Mouse (Mus musculus): ENCODE results near the gene Nap1l4. TPM values are rescaled to one million over a fixed set of nuclear protein-coding genes. Genes with fewer than 3 reads are reported as not detected.
A peak's percentile ranks its signal among the peaks of the same experiment; 100 is the strongest.

Nap1l4 gene
- polyA plus RNA-seq, 1 experiment from 2014 or later: 335 TPM

GRCm38 (mm10) chr7:143476702-143477335, 72.1 kb downstream of the Nap1l4 start:
- H3K4me3 ChIP-seq (replicated peaks): no peak overlapping the region
- WGBS: 92% methylated on average over 3 of the region's 3 CpGs
- H3K27ac ChIP-seq: no peak overlapping the region
- H3K9me3 ChIP-seq: no peaks in the 10 kb centered on the region
- ATAC-seq (ENCODE audit: insufficient number of reproducible peaks, insufficient read depth, low FRiP score, low TSS enrichment, low read depth): no peak
- no peak overlapping the region for H3K9ac ChIP-seq (replicated peaks)
- no peaks in the 10 kb centered on the region for H3K4me1 ChIP-seq (replicated peaks)
- H3K36me3 ChIP-seq: no peaks in the 10 kb centered on the region
- peaks cover 9% of the 10 kb centered on the region; the same call in 1 of the 2 replicates for H3K27me3 ChIP-seq
- no peak overlapping the region for H3K4me2 ChIP-seq

- no peak overlapping the region for H3K9ac ChIP-seq (replicated peaks)
- no peaks in the 10 kb centered on the region for H3K4me1 ChIP-seq (replicated peaks)
- no peaks in the 10 kb centered on the region for H3K9me3 ChIP-seq
- 69% methylated on average over 11 of the region's 11 CpGs for WGBS
- H3K27me3 ChIP-seq: peaks cover 6% of the 10 kb centered on the region; the same call in 1 of the 2 replicates
- no peak for ATAC-seq (ENCODE audit: insufficient number of reproducible peaks, insufficient read depth, low FRiP score, low TSS enrichment, low read depth)
- H3K36me3 ChIP-seq: no peaks in the 10 kb centered on the region
- H3K27ac ChIP-seq: no peak overlapping the region
- no peak overlapping the region for H3K4me2 ChIP-seq
- no peak overlapping the region for H3K4me3 ChIP-seq (replicated peaks)
Measured at GRCm38 (mm10) chr7:143475876-143476275, 73.0 kb downstream of the Nap1l4 start.

- WGBS: 28% methylated on average over 10 of the region's 10 CpGs
- no peak for ATAC-seq (ENCODE audit: insufficient number of reproducible peaks, insufficient read depth, low FRiP score, low TSS enrichment, low read depth)
- H3K27ac ChIP-seq: no peak overlapping the region
- no peak overlapping the region for H3K4me3 ChIP-seq (replicated peaks)
- H3K9me3 ChIP-seq: no peaks in the 10 kb centered on the region
- H3K4me1 ChIP-seq (replicated peaks): 0 out of 2 replicates have a peak, but pooled peaks cover 1% of the 10 kb centered on the region
- H3K27me3 ChIP-seq: no peaks in the 10 kb centered on the region; the same call in 1 of the 2 replicates
- no peak overlapping the region for H3K4me2 ChIP-seq
- H3K36me3 ChIP-seq: no peaks in the 10 kb centered on the region
- no peak overlapping the region for H3K9ac ChIP-seq (replicated peaks)
Measured at GRCm38 (mm10) chr7:143474811-143475210, 74.1 kb downstream of the Nap1l4 start.

- no peaks in the 10 kb centered on the region for H3K9me3 ChIP-seq
- no peaks in the 10 kb centered on the region for H3K36me3 ChIP-seq
- 0 out of 2 replicates have a peak, but pooled peaks cover 4% of the 10 kb centered on the region for H3K4me1 ChIP-seq (replicated peaks)
- no peak for ATAC-seq (ENCODE audit: insufficient number of reproducible peaks, insufficient read depth, low FRiP score, low TSS enrichment, low read depth)
- no peak within 1 kb of the TSS for H3K4me3 ChIP-seq (replicated peaks)
- no peak within 1 kb of the TSS for H3K27ac ChIP-seq
- H3K27me3 ChIP-seq: no peaks in the 10 kb centered on the region; the same call in 1 of the 2 replicates
- WGBS: 34% methylated on average over 4 of the region's 4 CpGs
- 0 out of 2 replicates have a peak within 1 kb of the TSS, but pooled peaks have one; percentile 2 for H3K4me2 ChIP-seq
- no peak within 1 kb of the TSS for H3K9ac ChIP-seq (replicated peaks)
Measured at GRCm38 (mm10) chr7:143473347-143474101, 75.4 kb downstream of the Nap1l4 start, which contains the start of gene Slc22a18. Gene Slc22a18, plus strand, starts transcription at chr7:143473736.

- H3K4me1 ChIP-seq (replicated peaks): peaks cover 36% of the 10 kb centered on the region
Measured at GRCm38 (mm10) chr7:143469946-143470345, 79.0 kb downstream of the Nap1l4 start.

GRCm38 (mm10) chr7:143467714-143468113, 81.2 kb downstream of the Nap1l4 start:
- H3K9ac ChIP-seq (replicated peaks): no peak overlapping the region
- H3K36me3 ChIP-seq: no peaks in the 10 kb centered on the region
- H3K4me3 ChIP-seq (replicated peaks): no peak overlapping the region
- peaks cover 56% of the 10 kb centered on the region for H3K4me1 ChIP-seq (replicated peaks)
- no peaks in the 10 kb centered on the region for H3K9me3 ChIP-seq
- H3K27ac ChIP-seq: no peak overlapping the region
- ATAC-seq (ENCODE audit: insufficient number of reproducible peaks, insufficient read depth, low FRiP score, low TSS enrichment, low read depth): no peak
- peaks cover 8% of the 10 kb centered on the region for H3K27me3 ChIP-seq
- 0 out of 2 replicates have a peak overlapping the region, but pooled peaks have one; percentile 18 for H3K4me2 ChIP-seq
- 9% methylated on average over 6 of the region's 6 CpGs for WGBS

More at GRCm38 (mm10) chr7:143469946-143470345, 79.0 kb downstream of the Nap1l4 start:
- Histone ChIP-seq H3K27ac (no peak overlapping the region), H3K4me3 (replicated peaks) (no peak overlapping the region), H3K36me3 (no peaks in the 10 kb centered on the region), H3K9ac (replicated peaks) (no peak overlapping the region), H3K9me3 (no peaks in the 10 kb centered on the region), H3K27me3 (peaks cover 1% of the 10 kb centered on the region; the same call in 1 of the 2 replicates), H3K4me2 (no peak overlapping the region)
- 18% methylated on average over 8 of the region's 8 CpGs for WGBS
- no peak for ATAC-seq (ENCODE audit: insufficient number of reproducible peaks, insufficient read depth, low FRiP score, low TSS enrichment, low read depth)

- 35% methylated on average over 14 of the region's 14 CpGs for WGBS
- Histone ChIP-seq H3K36me3 (no peaks in the 10 kb centered on the region), H3K9ac (replicated peaks) (0 out of 2 replicates have a peak overlapping the region, but pooled peaks have one; percentile 24), H3K9me3 (peaks cover 6% of the 10 kb centered on the region), H3K27me3 (peaks cover 8% of the 10 kb centered on the region), H3K4me3 (replicated peaks) (no peak overlapping the region), H3K27ac (peak overlapping the region; percentile 91; the same call in 1 of the 2 replicates), H3K4me2 (no peak overlapping the region), H3K4me1 (replicated peaks) (peaks cover 60% of the 10 kb centered on the region)
- ATAC-seq (ENCODE audit: insufficient number of reproducible peaks, insufficient read depth, low FRiP score, low TSS enrichment, low read depth): 0 out of 2 replicates have a peak, but pooled peaks have one; percentile 23
Measured at GRCm38 (mm10) chr7:143466099-143466677, 82.7 kb downstream of the Nap1l4 start.

- WGBS: 17% methylated on average over 56 of the region's 56 CpGs
- peaks cover 8% of the 10 kb centered on the region for H3K27me3 ChIP-seq
- H3K9ac ChIP-seq (replicated peaks): peak overlapping the region; percentile 52; the same call in 1 of the 2 replicates
- H3K27ac ChIP-seq: peak overlapping the region; percentile 91
- H3K4me1 ChIP-seq (replicated peaks): peaks cover 60% of the 10 kb centered on the region
- peak overlapping the region; percentile 53 for H3K4me2 ChIP-seq
- ATAC-seq (ENCODE audit: insufficient number of reproducible peaks, insufficient read depth, low FRiP score, low TSS enrichment, low read depth): peak; percentile 45
- peaks cover 18% of the 10 kb centered on the region for H3K9me3 ChIP-seq
- no peaks in the 10 kb centered on the region for H3K36me3 ChIP-seq
- peak overlapping the region; percentile 30 for H3K4me3 ChIP-seq (replicated peaks)
Measured at GRCm38 (mm10) chr7:143464811-143465560, 83.9 kb downstream of the Nap1l4 start.

- H3K36me3 ChIP-seq: peaks cover 9% of the 10 kb centered on the region; the same call in 1 of the 2 replicates
- H3K27ac ChIP-seq: peak overlapping the region; percentile 91
- H3K4me1 ChIP-seq (replicated peaks): peaks cover 56% of the 10 kb centered on the region
- no peak overlapping the region for H3K9ac ChIP-seq (replicated peaks)
- WGBS: 32% methylated on average over 11 of the region's 11 CpGs
- peaks cover 14% of the 10 kb centered on the region for H3K27me3 ChIP-seq
- H3K9me3 ChIP-seq: peaks cover 29% of the 10 kb centered on the region
- peak overlapping the region; percentile 53 for H3K4me2 ChIP-seq
- no peak overlapping the region for H3K4me3 ChIP-seq (replicated peaks)
- ATAC-seq (ENCODE audit: insufficient number of reproducible peaks, insufficient read depth, low FRiP score, low TSS enrichment, low read depth): no peak
Measured at GRCm38 (mm10) chr7:143463865-143464415, 85.0 kb downstream of the Nap1l4 start.

Data from limb, embryonic 12.5 days (tissue).